Mouse (Mus musculus): ENCODE measurements at regions not wholly inside any gene's neighbourhood (a gene's known extent, or its start where the extent isn't known, plus 50 kb on each side); places are given as distances from the start of the nearest gene placed in this dataset.

DNA sequence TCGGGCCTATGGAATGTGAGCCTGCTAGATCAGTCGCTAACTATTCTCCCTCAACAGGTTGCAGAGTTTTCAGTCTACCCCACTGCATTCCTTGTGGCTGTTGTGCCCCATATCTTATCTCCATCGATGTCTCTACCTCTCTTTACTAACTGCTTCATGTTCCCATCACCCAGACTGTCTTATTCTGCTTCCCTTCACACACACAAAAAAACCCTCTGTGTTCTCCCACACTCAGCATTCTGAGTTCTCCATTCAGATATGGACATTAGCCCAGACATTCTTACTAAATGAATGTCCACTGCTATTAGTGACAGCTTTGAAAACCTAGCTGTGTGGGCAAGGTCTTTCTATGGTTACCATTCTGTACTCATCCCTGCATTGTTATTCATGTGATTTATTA is 56.0 kb upstream of the Usp25 start:
- no peak for TF ChIP-seq CTCF (IDR thresholded peaks at IDR 0.05; ENCODE audit: borderline replicate concordance, extremely low read depth, insufficient read depth, insufficient read length)
- no peak for TF ChIP-seq POLR2A (IDR thresholded peaks at IDR 0.05; ENCODE audit: borderline replicate concordance, extremely low read depth, insufficient read depth, insufficient read length, poor library complexity, severe bottlenecking)

All from brain, embryonic 14.5 days (tissue).